Mouse (Mus musculus): Measurements from ENCODE around the gene Gm6509.
"Not testable (repeated sequence)": the region's sequence is repeated elsewhere in the genome, so short reads cannot be mapped to it uniquely, and the experiment has no call there.

The Gm6509 gene

DNA sequence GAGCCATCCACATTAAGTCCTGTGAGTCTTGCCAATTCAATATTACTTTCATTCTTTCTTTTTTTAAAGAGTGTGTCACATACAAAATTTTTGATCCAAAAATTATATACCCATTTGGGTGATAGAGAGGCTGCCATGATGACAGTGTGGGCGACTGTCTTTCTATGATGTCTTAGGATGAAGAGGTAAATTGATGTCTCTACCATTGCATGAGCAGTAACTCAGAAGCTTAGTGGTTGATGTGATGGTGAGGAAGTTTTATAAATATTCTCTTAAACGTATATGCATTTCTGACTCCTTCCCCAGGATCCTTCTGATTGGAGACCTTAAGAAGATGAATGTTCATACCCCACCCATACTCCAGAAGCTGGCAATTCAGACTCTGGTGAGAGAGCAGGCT is at the start of gene Gm6509:
Gm6509 (plus strand) TSS at position 301 of the 400 bp plus-strand sequence.
- DNase-seq (ENCODE audit: low read depth, low spot score): not testable (repeated sequence)

DNA sequence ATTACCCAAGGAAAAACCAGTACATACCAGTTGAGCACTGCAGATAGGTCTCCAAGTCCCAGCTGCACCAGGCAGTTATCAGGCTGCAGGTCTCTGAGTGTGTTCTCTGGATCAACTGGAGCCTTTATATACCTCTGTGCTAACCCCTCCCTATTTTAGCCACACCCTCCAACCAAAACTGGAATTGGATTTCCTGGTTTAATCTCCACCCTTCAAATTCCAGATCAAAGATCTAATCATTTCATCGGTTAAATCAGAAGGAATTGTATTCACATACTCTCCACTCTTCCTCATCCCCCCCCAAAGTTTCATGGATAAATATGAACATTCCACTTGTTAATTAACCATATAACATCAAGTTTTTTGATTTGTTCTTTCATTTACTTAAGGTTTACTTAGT is 7.5 kb upstream of the Gm6509 start, which contains the start of gene Gm3147:
Gm3147 (minus strand) TSS at position 101 of the 400 bp plus-strand sequence.
- DNase-seq (ENCODE audit: low read depth, low spot score): not testable (repeated sequence)

DNA sequence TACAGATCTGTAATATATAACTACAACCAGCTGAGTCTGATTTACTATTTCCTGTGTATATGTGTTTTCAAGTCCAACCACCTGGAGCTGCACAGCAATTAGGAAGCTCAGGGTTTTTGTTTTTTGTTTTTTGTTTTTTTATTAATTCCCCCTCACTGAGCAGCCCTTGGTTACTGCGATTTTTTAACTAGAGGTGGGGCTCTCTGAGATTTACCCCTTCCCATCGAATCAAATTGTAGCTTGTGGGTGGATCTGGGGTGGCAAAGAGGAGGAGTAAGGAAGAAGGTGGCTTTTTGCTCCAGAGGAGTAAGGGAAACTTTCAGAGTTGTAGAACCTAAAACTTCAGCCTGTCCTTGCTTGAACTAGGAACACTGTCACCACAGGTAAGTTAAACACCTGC is 24.3 kb downstream of the Gm6509 start, which contains the start of gene Gm6205:
Gm6205 (plus strand) TSS at position 301 of the 400 bp plus-strand sequence.
- not testable (repeated sequence) for DNase-seq (ENCODE audit: low read depth, low spot score)

All from brain, adult 2 months (tissue).